Mouse (Mus musculus): ENCODE data around the gene Uhrf1. TPM values are rescaled to one million over a fixed set of nuclear protein-coding genes. Genes with fewer than 3 reads are reported as not detected.

Gene Uhrf1
- polyA plus RNA-seq, 1 experiment = 22.6 TPM

DNA sequence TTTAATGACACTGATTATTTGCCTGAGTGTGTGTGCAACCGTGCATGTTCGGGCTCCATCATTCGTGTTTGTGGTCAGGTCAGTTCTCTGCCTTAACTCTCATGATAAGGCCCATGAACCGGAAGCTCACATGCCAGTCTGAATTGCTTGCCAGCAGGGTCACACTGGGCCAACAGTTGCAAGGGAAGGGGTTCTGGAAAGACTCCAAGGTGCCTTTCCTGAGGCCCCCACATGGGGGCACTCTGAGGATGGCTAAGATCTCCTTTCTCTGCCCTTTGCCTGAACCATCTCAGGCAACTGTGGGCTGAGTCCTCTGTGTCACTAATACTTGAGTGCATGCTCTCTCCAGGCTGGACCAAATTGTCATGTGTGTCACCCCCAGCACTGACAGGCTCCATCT, 34.1 kb downstream of the Uhrf1 start:
- Histone ChIP-seq H3K36me3 (replicated peaks; ENCODE audit: low read length) (peaks cover 33% of the 10 kb centered on the region), H3K9me3 (no peaks in the 10 kb centered on the region), H3K4me1 (peaks cover 98% of the 10 kb centered on the region), H3K27me3 (replicated peaks) (no peaks in the 10 kb centered on the region), H3K4me3 (replicated peaks) (peak overlapping the region; percentile 40)
- no peak for TF ChIP-seq FLI1 (IDR thresholded peaks at IDR 0.05; ENCODE audit: low read length)
- no peak for TF ChIP-seq GATA1 (IDR thresholded peaks at IDR 0.05; ENCODE audit: borderline replicate concordance, low read length)

DNA sequence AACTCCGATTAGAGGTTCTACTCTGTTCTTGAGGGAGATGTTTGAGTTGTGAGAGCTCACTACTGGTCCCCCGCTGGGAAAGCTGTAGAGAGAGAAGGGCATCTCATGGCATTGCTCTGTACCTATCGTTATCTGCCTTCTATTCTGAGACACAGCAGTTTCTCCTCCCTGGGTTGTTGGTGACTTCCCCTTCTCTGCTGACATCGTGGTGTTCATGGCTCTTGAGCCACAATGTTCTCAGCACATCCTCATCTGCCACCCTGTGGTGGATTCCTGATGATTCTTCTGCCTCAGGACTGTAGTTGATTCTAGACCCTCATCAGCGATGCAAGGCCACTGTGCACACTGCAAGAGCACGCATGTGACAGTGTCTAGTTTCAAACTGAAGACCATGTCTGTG, 34.7 kb downstream of the Uhrf1 start:
- H3K27me3 ChIP-seq (replicated peaks) = no peaks in the 10 kb centered on the region
- TF ChIP-seq GATA1 (IDR thresholded peaks at IDR 0.05; ENCODE audit: borderline replicate concordance, low read length) = no peak
- no peak for TF ChIP-seq FLI1 (IDR thresholded peaks at IDR 0.05; ENCODE audit: low read length)
- peak overlapping the region; percentile 70 for H3K4me3 ChIP-seq (replicated peaks)
- H3K36me3 ChIP-seq (replicated peaks; ENCODE audit: low read length) = peaks cover 30% of the 10 kb centered on the region
- no peaks in the 10 kb centered on the region for H3K9me3 ChIP-seq
- H3K4me1 ChIP-seq = peaks cover 98% of the 10 kb centered on the region

DNA sequence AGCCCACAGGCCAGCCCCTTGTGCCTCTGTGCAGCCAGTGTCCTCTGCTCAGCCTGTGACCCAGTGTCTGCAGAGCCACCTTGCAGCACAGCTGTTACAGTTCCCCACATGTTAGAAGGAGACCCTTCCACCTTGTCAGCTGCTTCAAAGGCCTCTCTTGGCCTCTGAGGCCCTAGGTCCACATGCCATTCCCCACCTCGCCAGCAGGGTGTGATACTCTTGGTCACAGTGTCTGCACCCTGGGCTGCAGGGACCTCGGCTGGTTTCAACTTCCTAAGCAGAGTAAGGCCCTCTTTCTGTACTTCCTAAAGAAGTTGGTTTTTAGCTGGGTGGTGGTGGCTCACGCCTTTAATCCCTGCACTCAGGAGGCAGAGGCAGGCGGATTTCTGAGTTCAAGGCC, 35.8 kb downstream of the Uhrf1 start:
- Histone ChIP-seq H3K9me3 (no peaks in the 10 kb centered on the region), H3K36me3 (replicated peaks; ENCODE audit: low read length) (peaks cover 36% of the 10 kb centered on the region), H3K4me1 (peaks cover 100% of the 10 kb centered on the region), H3K27me3 (replicated peaks) (no peaks in the 10 kb centered on the region), H3K4me3 (replicated peaks) (peak overlapping the region; percentile 79)
- no peak for TF ChIP-seq FLI1 (IDR thresholded peaks at IDR 0.05; ENCODE audit: low read length)
- TF ChIP-seq GATA1 (IDR thresholded peaks at IDR 0.05; ENCODE audit: borderline replicate concordance, low read length) = no peak

DNA sequence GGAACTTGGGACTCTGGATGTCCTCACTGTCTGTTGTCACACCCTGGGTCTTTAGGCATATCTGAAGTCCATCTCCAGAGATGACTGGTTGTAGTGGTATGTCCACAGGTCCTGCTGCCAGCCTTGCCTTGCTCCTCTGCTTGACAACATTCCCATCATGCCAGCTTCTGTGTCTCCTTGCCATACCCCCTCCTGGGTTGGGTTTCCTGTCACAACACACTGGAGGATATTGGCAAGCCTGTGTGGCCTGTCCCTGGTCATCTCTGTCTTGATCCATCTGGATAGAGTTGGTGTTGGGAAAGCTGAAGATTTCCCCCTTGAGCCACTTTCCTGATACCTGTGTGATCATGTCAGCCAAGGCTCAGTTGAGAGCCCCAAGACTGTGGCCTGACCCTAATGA, 37.6 kb downstream of the Uhrf1 start:
- Histone ChIP-seq H3K4me3 (replicated peaks) (peak overlapping the region; percentile 21), H3K36me3 (replicated peaks; ENCODE audit: low read length) (peaks cover 40% of the 10 kb centered on the region), H3K27me3 (replicated peaks) (no peaks in the 10 kb centered on the region), H3K4me1 (peaks cover 100% of the 10 kb centered on the region), H3K9me3 (no peaks in the 10 kb centered on the region)
- TF ChIP-seq GATA1 (IDR thresholded peaks at IDR 0.05; ENCODE audit: borderline replicate concordance, low read length) = no peak
- TF ChIP-seq FLI1 (IDR thresholded peaks at IDR 0.05; ENCODE audit: low read length) = no peak

DNA sequence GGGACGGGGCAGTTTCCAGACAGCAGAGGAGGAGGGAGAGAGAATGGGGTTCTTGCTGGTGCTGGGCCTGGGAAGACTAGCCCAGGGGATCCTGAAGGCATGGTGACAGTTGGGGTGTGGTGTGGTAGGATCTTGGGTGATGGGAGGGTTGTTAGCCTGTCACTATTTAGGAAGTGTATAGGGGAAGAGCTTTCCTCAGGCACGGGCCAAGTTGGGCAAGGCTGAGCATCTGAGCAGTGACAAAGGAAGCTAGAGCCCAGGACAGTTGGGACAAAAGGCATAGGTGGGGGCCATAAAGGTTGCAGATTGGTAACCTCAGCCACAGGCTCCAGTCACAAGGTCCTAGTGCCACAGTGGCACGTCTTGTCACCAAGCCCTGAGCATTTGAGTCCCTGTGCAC, 40.3 kb downstream of the Uhrf1 start:
- no peaks in the 10 kb centered on the region for H3K9me3 ChIP-seq
- peaks cover 51% of the 10 kb centered on the region for H3K36me3 ChIP-seq (replicated peaks; ENCODE audit: low read length)
- H3K27me3 ChIP-seq (replicated peaks) = no peaks in the 10 kb centered on the region
- TF ChIP-seq FLI1 (IDR thresholded peaks at IDR 0.05; ENCODE audit: low read length) (no peak), GATA1 (IDR thresholded peaks at IDR 0.05; ENCODE audit: borderline replicate concordance, low read length) (no peak)
- no peak overlapping the region for H3K4me3 ChIP-seq (replicated peaks)
- peaks cover 100% of the 10 kb centered on the region for H3K4me1 ChIP-seq

DNA sequence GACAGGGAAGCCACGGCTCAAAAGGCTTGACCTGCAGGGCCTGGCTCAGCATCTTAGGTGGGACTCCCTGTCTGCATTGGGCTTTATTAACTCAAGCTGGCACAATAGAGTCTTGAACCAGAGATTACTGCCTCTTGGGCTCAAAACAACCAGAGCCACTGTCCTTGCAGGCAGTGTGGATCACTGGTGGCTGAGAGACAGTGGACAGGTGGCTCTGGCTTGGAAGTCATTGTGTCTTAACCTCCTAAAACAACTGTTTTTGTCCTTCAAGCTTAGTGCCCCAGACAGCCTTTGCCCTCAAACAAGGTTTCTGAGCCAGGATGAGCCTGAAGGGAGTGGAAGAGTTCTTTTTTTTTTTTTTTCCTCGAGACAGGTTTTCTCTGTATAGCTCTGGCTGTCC, 42.2 kb downstream of the Uhrf1 start:
- TF ChIP-seq GATA1 (IDR thresholded peaks at IDR 0.05; ENCODE audit: borderline replicate concordance, low read length) = no peak
- no peak for TF ChIP-seq FLI1 (IDR thresholded peaks at IDR 0.05; ENCODE audit: low read length)
- Histone ChIP-seq H3K4me1 (peaks cover 100% of the 10 kb centered on the region), H3K27me3 (replicated peaks) (no peaks in the 10 kb centered on the region), H3K9me3 (no peaks in the 10 kb centered on the region), H3K4me3 (replicated peaks) (no peak overlapping the region), H3K36me3 (replicated peaks; ENCODE audit: low read length) (peaks cover 57% of the 10 kb centered on the region)

DNA sequence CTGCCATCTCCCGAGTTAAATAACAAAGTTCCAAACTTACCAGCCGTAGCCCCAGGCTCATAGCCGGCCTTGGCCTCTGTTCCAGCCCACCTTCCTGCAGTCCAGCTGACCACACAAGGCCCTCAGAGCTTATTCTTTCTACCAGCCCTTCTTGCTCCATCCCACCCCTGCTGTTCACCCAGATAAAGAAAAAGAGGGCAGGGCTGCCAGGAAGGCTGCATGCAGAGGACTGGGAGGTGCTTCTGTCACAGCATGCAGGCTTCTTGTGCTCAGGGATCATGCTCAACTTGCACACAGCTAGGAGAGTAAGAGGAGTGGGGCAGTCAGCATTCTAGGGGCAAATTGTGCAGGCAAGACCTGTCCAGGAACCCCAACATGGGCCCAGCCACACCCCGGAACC, 45.0 kb downstream of the Uhrf1 start:
- TF ChIP-seq GATA1 (IDR thresholded peaks at IDR 0.05; ENCODE audit: borderline replicate concordance, low read length) = no peak
- no peak for TF ChIP-seq FLI1 (IDR thresholded peaks at IDR 0.05; ENCODE audit: low read length)
- H3K4me1 ChIP-seq = peaks cover 83% of the 10 kb centered on the region
- H3K9me3 ChIP-seq = no peaks in the 10 kb centered on the region
- H3K27me3 ChIP-seq (replicated peaks) = no peaks in the 10 kb centered on the region
- peaks cover 85% of the 10 kb centered on the region for H3K36me3 ChIP-seq (replicated peaks; ENCODE audit: low read length)
- peak overlapping the region; percentile 81 for H3K4me3 ChIP-seq (replicated peaks)

DNA sequence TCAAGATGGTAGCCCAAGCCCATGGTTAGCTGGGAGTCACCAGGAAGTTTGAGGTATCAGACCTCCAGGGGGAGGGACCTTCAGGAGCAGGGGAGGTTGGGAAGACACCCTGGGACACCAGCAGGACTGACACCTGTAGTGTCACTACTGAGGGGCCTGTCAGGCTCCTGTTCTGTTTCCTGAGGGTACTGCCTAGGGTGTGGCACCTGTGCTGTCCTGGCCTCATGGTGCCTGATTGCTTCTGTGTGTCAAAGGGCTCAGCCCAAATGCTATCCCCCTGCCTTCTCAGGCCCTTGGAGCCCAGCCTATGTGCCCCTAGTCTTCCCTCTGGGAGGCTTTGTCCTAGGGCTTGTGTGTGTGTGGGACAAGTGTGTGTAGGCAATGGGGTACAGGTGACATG, 45.5 kb downstream of the Uhrf1 start:
- H3K4me3 ChIP-seq (replicated peaks) = peak overlapping the region; percentile 81
- peaks cover 78% of the 10 kb centered on the region for H3K4me1 ChIP-seq
- no peaks in the 10 kb centered on the region for H3K9me3 ChIP-seq
- TF ChIP-seq FLI1 (IDR thresholded peaks at IDR 0.05; ENCODE audit: low read length) = no peak
- TF ChIP-seq GATA1 (IDR thresholded peaks at IDR 0.05; ENCODE audit: borderline replicate concordance, low read length) = no peak
- peaks cover 86% of the 10 kb centered on the region for H3K36me3 ChIP-seq (replicated peaks; ENCODE audit: low read length)
- H3K27me3 ChIP-seq (replicated peaks) = no peaks in the 10 kb centered on the region

DNA sequence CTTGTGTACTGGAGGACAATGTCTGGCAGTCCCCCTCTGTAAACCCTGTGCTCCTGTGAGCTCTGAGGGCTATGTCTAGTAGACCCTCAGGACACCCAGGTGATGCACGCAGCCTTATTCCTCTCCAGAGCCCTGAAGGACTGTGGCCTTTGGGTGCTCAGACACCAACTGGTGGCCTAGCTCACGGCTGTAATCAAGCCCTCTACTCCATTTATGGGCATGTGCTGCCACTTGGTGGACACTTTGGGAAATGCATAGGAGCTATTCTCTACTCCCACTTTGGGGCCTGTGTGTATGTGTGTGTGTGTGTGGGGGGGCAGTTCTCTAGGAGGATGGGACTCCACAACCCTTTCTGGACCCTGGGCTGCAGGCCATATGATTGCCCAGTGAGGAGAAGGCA, 47.6 kb downstream of the Uhrf1 start:
- no peaks in the 10 kb centered on the region for H3K9me3 ChIP-seq
- H3K36me3 ChIP-seq (replicated peaks; ENCODE audit: low read length) = peaks cover 88% of the 10 kb centered on the region

DNA sequence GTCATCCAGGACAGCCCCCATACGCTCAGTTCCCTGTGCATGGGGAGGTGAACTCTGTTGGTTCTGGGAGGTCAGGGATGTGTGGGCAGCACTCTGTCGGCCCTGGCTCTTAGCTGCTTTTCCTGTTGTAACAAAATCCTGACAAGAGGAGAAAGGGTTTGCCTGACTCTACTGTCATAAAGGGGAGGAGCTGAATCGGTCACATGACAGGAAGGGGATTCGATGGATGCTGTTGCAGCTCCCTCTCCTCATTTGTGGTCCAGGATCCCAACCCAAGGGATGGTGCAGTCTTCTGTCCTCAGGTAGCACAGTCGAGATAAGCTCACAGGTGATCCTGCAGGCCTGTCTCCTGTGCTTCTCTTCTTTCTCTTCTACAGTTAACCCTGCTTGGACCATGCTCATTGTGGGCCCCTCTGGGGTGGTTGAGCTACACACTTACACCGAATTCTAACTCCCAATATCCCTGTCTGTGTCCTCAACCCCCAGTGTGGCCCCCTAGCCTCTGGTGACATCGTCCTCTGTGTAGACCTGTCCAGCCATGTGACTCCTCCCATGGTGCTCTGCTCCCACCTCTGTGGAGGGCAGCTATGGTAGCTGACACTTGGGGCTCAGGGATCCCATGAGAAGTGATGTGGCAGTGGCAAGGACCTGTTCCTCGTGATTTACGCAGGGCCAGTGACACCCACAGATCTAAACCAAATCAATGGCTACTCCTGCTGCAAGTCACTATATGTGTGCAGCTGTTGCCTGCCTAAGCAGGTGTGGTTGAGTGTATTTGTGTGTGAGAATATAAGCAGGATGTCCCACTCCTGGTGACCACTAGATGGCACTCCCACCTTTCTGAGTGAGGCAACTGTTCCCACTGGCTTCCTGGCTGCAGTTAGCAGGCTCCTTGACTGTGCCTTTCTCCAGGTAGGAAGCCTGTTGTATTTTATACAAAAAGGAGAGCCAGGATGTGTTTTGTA, 54.1 kb downstream of the Uhrf1 start:
- H3K4me1 ChIP-seq = peaks cover 73% of the 10 kb centered on the region
- no peaks in the 10 kb centered on the region for H3K9me3 ChIP-seq
- H3K36me3 ChIP-seq (replicated peaks; ENCODE audit: low read length) = peaks cover 93% of the 10 kb centered on the region
- TF ChIP-seq FLI1 (IDR thresholded peaks at IDR 0.05; ENCODE audit: low read length) = no peak
- TF ChIP-seq GATA1 (IDR thresholded peaks at IDR 0.05; ENCODE audit: borderline replicate concordance, low read length) = no peak
- H3K27me3 ChIP-seq (replicated peaks) = no peaks in the 10 kb centered on the region
- H3K4me3 ChIP-seq (replicated peaks) = no peak overlapping the region

More for the DNA sequence above, 47.6 kb downstream of the Uhrf1 start:
- Histone ChIP-seq H3K4me1 (peaks cover 65% of the 10 kb centered on the region), H3K27me3 (replicated peaks) (no peaks in the 10 kb centered on the region), H3K4me3 (replicated peaks) (no peak overlapping the region)
- TF ChIP-seq GATA1 (IDR thresholded peaks at IDR 0.05; ENCODE audit: borderline replicate concordance, low read length) = no peak
- TF ChIP-seq FLI1 (IDR thresholded peaks at IDR 0.05; ENCODE audit: low read length) = no peak
